Comparison of ENCODE assay signal across 10 mouse cellular contexts in the genomic region with DNA sequence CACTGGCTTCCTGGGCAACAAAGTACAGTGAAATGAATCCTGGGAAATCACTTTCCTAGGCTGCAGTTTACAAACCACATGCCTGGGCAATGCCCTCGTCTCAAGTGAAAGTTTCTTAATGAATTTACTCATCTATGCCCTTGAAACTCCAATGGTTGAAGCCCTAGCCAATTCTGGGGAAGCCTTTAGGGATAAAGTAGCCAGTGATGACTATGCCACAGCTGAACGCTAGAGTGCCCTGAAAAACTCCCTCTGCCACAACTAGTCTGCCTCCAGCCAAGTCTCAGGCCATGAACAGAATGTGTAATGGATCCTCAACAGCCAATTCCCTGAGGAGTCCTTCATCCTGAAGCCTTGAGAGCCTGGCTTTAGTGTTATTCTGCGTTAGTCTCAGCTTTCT. TPM values are rescaled to one million over a fixed set of nuclear protein-coding genes. Genes with fewer than 3 reads are reported as not detected.
A peak's percentile ranks its signal among the peaks of the same experiment; 100 is the strongest.
DNase-seq lines count a peak whose midpoint lies in the region; ATAC-seq and TF ChIP-seq lines count a peak whose summit lies in the region.
"Had no signal": no experiment of that assay in that cellular context is flagged by ENCODE, and none has a peak within 500 bp of the region (broad histone marks: within the 10 kb centered on the region; RNA-seq: fewer than 3 reads in every experiment).

No protein-coding gene starts in this region.

- H3K9ac ChIP-seq in liver, embryonic 16.5 days (ENCODE audit: low read depth, low read length) = no peak overlapping the region

- TF ChIP-seq CTCF in kidney, adult 2 months (conservative IDR thresholded peaks at IDR 0.05; ENCODE audit: insufficient read depth, insufficient read length, low read depth, low read length) = no peak
- TF ChIP-seq CTCF in E14TG2a.4 (conservative IDR thresholded peaks at IDR 0.05; ENCODE audit: low read length) = no peak

- no peaks in the 10 kb centered on the region for H3K27me3 ChIP-seq in kidney, adult 2 months (replicated peaks; ENCODE audit: control insufficient read depth, insufficient read depth, low read length)
- no peaks in the 10 kb centered on the region for H3K27me3 ChIP-seq in E14TG2a.4 (ENCODE audit: insufficient read depth, low read length)
- H3K27me3 ChIP-seq in liver, embryonic 16.5 days (ENCODE audit: control insufficient read depth, insufficient read depth, low read depth, low read length) = no peaks in the 10 kb centered on the region

- H3K4me1 ChIP-seq in kidney, adult 2 months (ENCODE audit: control insufficient read depth, insufficient read depth, low read length) = no peaks in the 10 kb centered on the region; the same call in 1 of the 2 replicates
- H3K4me1 ChIP-seq in E14TG2a.4 (replicated peaks; ENCODE audit: low read depth, low read length) = peaks cover 37% of the 10 kb centered on the region
- H3K4me1 ChIP-seq in liver, embryonic 16.5 days (ENCODE audit: control insufficient read depth, low read depth, low read length) = peaks cover 16% of the 10 kb centered on the region

- no peak for ATAC-seq in liver, embryonic 16.5 days (ENCODE audit: low read depth)

- no peaks in the 10 kb centered on the region for H3K36me3 ChIP-seq in kidney, adult 2 months (ENCODE audit: control insufficient read depth, insufficient read depth, low read length)
- H3K36me3 ChIP-seq in E14TG2a.4 (ENCODE audit: insufficient read depth, low read length) = no peaks in the 10 kb centered on the region
- H3K36me3 ChIP-seq in liver, embryonic 16.5 days (ENCODE audit: control insufficient read depth, insufficient read depth) = no peaks in the 10 kb centered on the region

- intact Hi-C loops in left cerebral cortex, postnatal 36 days (cut with DNase I) = no loop called here

- no peaks in the 10 kb centered on the region for H3K9me3 ChIP-seq in E14TG2a.4 (ENCODE audit: low read length)
- no peaks in the 10 kb centered on the region for H3K9me3 ChIP-seq in liver, embryonic 16.5 days (replicated peaks; ENCODE audit: control insufficient read depth, low read length)

- 32% methylated on average over 3 of the region's 3 CpGs for WGBS in kidney, adult 2 months
- WGBS in liver, embryonic 16.5 days (ENCODE audit: insufficient replicate concordance) = 55% methylated on average over 3 of the region's 3 CpGs

- no peak overlapping the region for H3K27ac ChIP-seq in kidney, adult 2 months (ENCODE audit: insufficient read depth, low read depth, low read length)
- H3K27ac ChIP-seq in liver, embryonic 16.5 days (ENCODE audit: low read length) = no peak overlapping the region

- H3K4me2 ChIP-seq in liver, embryonic 16.5 days (ENCODE audit: low read depth, low read length) = peak overlapping the region; percentile 8; the same call in 1 of the 2 replicates

- TF ChIP-seq POLR2A in kidney, adult 2 months (IDR thresholded peaks at IDR 0.05; ENCODE audit: low read depth, low read length) = no peak

- DNase-seq in kidney, adult 2 months = peak; percentile 21
- no peak for DNase-seq in kidney, postnatal 36 days
- DNase-seq in adrenal gland, postnatal 25 days = peak; percentile 35
- DNase-seq in left cerebral cortex, adult 8-10 months (ENCODE audit: low spot score in 2 of 2) = no peak
- DNase-seq in spleen, postnatal 14 days (ENCODE audit: low spot score in 2 of 2) = no peak
- no peak for DNase-seq in left cerebral cortex, postnatal 36 days (ENCODE audit: low spot score in 2 of 2)
- DNase-seq: cerebellum, adult 9-11 months; left cerebral cortex, postnatal 4 days had no signal

- no peak overlapping the region for H3K4me3 ChIP-seq in kidney, adult 2 months (ENCODE audit: insufficient read depth, low read depth, low read length)
- 0 out of 2 replicates have a peak overlapping the region, but pooled peaks have one; percentile 2 for H3K4me3 ChIP-seq in E14TG2a.4 (replicated peaks; ENCODE audit: low read length)
- H3K4me3 ChIP-seq in liver, embryonic 16.5 days (ENCODE audit: low read depth, low read length) = no peak overlapping the region

RNA-seq across cellular contexts. Expression of gene Acap2, which starts 8.5 kb away (rescaled TPM):
- polyA plus RNA-seq in kidney, adult 2 months (2012; rRNA removed) = 7.7 and 8.6 TPM in 2 replicates
- total RNA-seq in adrenal gland, postnatal 25 days (2021) = 43.3 and 49.5 TPM in 2 replicates
- 5.6 and 5.9 TPM in 2 replicates for polyA plus RNA-seq in liver, embryonic 16.5 days (2015; fragmentation: Nextera tagmentation; extraction: Ambion mirVana)
- total RNA-seq in left cerebral cortex, adult 8-10 months (2022) = 100 to 1,000 TPM in 2 of 4 experiments, 10 to 100 TPM in 2; 90.2 to 111 (median 99.5) TPM
- total RNA-seq in left cerebral cortex, postnatal 36 days (2021) = 100 to 1,000 TPM in 1 of 2 experiments, 10 to 100 TPM in 1; 95.7 to 130 TPM

Comparison
In these comparisons a context has a peak if more than half of its experiments do, and no peak if none do; other contexts are left out.
1. DNase-seq: peak in kidney, adult 2 months (single experiment) and adrenal gland, postnatal 25 days (single experiment); none in kidney, postnatal 36 days (0 of 2), left cerebral cortex, adult 8-10 months (0 of 2), spleen, postnatal 14 days (0 of 2) and left cerebral cortex, postnatal 36 days (0 of 2).